Mouse (Mus musculus) bone marrow macrophage, adult 2 months (primary cell): ENCODE data around the gene Lmf2.

Experiments
- CTCF ChIP-seq: IDR thresholded peaks from 2 replicates; pipeline ENCODE4 v1.5.1; 2012; ENCODE audit warnings: low read depth, mild to moderate bottlenecking, low read length, moderate library complexity
- POLR2A ChIP-seq: IDR thresholded peaks from 2 replicates; pipeline ENCODE4 v1.6.1; 2012; ENCODE audit warnings: mild to moderate bottlenecking, low read depth, low read length, borderline replicate concordance

DNA sequence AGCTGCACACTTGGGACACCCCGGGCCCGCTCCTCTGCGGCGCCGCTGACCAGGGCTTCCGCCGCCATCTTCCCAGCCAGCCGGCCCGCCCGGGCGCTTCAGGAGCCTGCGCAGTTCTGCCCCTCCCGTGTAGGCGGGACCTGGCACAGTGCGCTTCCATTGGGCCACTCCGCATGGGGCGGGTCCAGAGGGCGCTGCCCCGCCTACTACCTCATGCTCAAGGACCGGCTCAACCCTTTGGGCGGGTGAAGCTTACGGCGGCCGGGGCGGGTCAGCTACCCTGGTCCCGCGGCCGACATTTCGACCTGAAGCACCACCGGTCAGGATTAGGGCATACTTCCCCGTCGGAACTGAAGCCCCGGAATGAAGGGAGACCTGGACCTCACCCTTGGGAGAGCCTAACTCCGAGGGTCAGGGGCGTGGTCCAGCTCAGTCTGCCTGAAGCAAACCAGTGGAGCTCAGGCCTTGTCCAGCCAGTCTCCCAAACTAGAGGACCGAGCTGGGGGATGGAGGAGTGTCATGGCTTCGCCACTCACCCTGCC is 40.2 kb downstream of the Lmf2 start, which contains the start of gene Sbf1:
- no peak for TF ChIP-seq CTCF
- TF ChIP-seq POLR2A = no peak
